Mouse (Mus musculus): ENCODE measurements at regions not wholly inside any gene's neighbourhood (a gene's known extent, or its start where the extent isn't known, plus 50 kb on each side); places are given as distances from the start of the nearest gene placed in this dataset.

- Histone ChIP-seq H3K9me3 (ENCODE audit: control insufficient read depth, low read length) (no peaks in the 10 kb centered on the region), H3K4me1 (ENCODE audit: control insufficient read depth, insufficient read depth, low read length) (no peaks in the 10 kb centered on the region), H3K36me3 (ENCODE audit: control insufficient read depth, insufficient read depth, low read length) (no peaks in the 10 kb centered on the region), H3K27ac (replicated peaks; ENCODE audit: low read depth, low read length) (no peak overlapping the region), H3K4me2 (replicated peaks; ENCODE audit: low read depth, low read length, severe bottlenecking) (no peak overlapping the region), H3K9ac (ENCODE audit: low read depth, low read length, severe bottlenecking) (no peak overlapping the region), H3K4me3 (replicated peaks; ENCODE audit: low read length) (no peak overlapping the region), H3K27me3 (ENCODE audit: control insufficient read depth, insufficient read depth, low read length) (no peaks in the 10 kb centered on the region)
- no peak for TF ChIP-seq POLR2A (IDR thresholded peaks at IDR 0.05; ENCODE audit: borderline replicate concordance, extremely low read depth, insufficient read depth, insufficient read length)
- DNase-seq (ENCODE audit: low spot score) (no peak), ATAC-seq (ENCODE audit: low FRiP score, low read depth) (no peak)
- 55% methylated on average over 5 of the region's 5 CpGs for WGBS
Observed at GRCm38 (mm10) chr6:117416461-117416860, 248.1 kb downstream of the Cxcl12 start.

DNA sequence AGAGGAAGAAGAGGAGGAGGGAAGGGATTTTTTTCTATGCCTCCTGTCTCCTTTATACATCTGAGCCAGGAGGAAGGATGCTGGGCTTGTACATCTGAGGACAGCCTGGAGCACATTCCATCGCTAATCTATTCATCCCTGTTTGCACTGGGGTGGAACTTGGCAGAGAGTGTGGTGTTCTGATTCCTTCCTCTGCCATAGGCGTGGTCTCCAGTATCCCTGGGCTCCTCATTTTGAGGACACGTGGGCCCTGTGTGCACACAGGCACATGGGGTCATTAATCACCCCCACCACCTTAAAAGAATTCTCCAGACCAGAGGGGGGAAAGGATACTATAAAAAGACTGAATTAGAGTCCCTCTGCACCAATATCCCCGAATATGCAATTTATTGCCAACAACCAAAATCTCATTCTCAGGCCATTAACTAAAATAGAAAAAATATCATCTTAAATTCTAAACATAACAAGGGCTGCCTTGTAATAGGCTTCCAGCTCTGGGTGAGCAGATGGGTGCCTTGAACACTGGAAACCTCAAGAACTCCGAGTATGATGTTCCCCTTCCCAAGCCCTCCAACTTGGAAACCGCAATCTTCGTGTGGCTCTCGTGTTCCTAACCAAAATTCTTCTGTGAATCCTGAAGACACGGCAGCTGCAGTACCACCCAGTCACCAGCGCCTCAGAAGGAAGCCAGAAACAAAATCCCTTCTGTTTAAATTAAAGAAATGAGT is 254.7 kb downstream of the Cxcl12 start:
- DNase-seq (ENCODE audit: low spot score), result peak; percentile 63
- no peak for TF ChIP-seq POLR2A (IDR thresholded peaks at IDR 0.05; ENCODE audit: borderline replicate concordance, extremely low read depth, insufficient read depth, insufficient read length)
- Histone ChIP-seq H3K4me3 (replicated peaks; ENCODE audit: low read length) (no peak overlapping the region), H3K4me2 (replicated peaks; ENCODE audit: low read depth, low read length, severe bottlenecking) (no peak overlapping the region), H3K27me3 (ENCODE audit: control insufficient read depth, insufficient read depth, low read length) (no peaks in the 10 kb centered on the region), H3K36me3 (ENCODE audit: control insufficient read depth, insufficient read depth, low read length) (no peaks in the 10 kb centered on the region), H3K27ac (replicated peaks; ENCODE audit: low read depth, low read length) (no peak overlapping the region), H3K4me1 (ENCODE audit: control insufficient read depth, insufficient read depth, low read length) (peaks cover 16% of the 10 kb centered on the region), H3K9me3 (ENCODE audit: control insufficient read depth, low read length) (no peaks in the 10 kb centered on the region), H3K9ac (ENCODE audit: low read depth, low read length, severe bottlenecking) (no peak overlapping the region)
- 40% methylated on average over 10 of the region's 10 CpGs for WGBS
- peak; percentile 86 for ATAC-seq (ENCODE audit: low FRiP score, low read depth)

GRCm38 (mm10) chr6:117426363-117426762 is 258.0 kb downstream of the Cxcl12 start:
- H3K36me3 ChIP-seq (ENCODE audit: control insufficient read depth, insufficient read depth, low read length), result no peaks in the 10 kb centered on the region
- DNase-seq (ENCODE audit: low spot score), result no peak

GRCm38 (mm10) chr6:117427351-117428142 is 259.2 kb downstream of the Cxcl12 start:
- WGBS, result 31% methylated on average over 12 of the region's 12 CpGs
- no peak for TF ChIP-seq POLR2A (IDR thresholded peaks at IDR 0.05; ENCODE audit: borderline replicate concordance, extremely low read depth, insufficient read depth, insufficient read length)
- no peak overlapping the region for H3K9ac ChIP-seq (ENCODE audit: low read depth, low read length, severe bottlenecking)
- no peak overlapping the region; the same call in 1 of the 2 replicates for H3K27ac ChIP-seq (replicated peaks; ENCODE audit: low read depth, low read length)
- DNase-seq (ENCODE audit: low spot score) (peak; percentile 32), ATAC-seq (ENCODE audit: low FRiP score, low read depth) (peak; percentile 12)
- no peaks in the 10 kb centered on the region for H3K27me3 ChIP-seq (ENCODE audit: control insufficient read depth, insufficient read depth, low read length)
- no peaks in the 10 kb centered on the region for H3K36me3 ChIP-seq (ENCODE audit: control insufficient read depth, insufficient read depth, low read length)
- no peak overlapping the region for H3K4me2 ChIP-seq (replicated peaks; ENCODE audit: low read depth, low read length, severe bottlenecking)
- H3K9me3 ChIP-seq (ENCODE audit: control insufficient read depth, low read length), result no peaks in the 10 kb centered on the region
- H3K4me1 ChIP-seq (ENCODE audit: control insufficient read depth, insufficient read depth, low read length), result peaks cover 30% of the 10 kb centered on the region
- no peak overlapping the region for H3K4me3 ChIP-seq (replicated peaks; ENCODE audit: low read length)

More at GRCm38 (mm10) chr6:117426363-117426762, 258.0 kb downstream of the Cxcl12 start:
- Histone ChIP-seq H3K27ac (replicated peaks; ENCODE audit: low read depth, low read length) (no peak overlapping the region), H3K4me2 (replicated peaks; ENCODE audit: low read depth, low read length, severe bottlenecking) (no peak overlapping the region), H3K9me3 (ENCODE audit: control insufficient read depth, low read length) (no peaks in the 10 kb centered on the region), H3K4me1 (ENCODE audit: control insufficient read depth, insufficient read depth, low read length) (peaks cover 27% of the 10 kb centered on the region), H3K27me3 (ENCODE audit: control insufficient read depth, insufficient read depth, low read length) (no peaks in the 10 kb centered on the region), H3K4me3 (replicated peaks; ENCODE audit: low read length) (no peak overlapping the region), H3K9ac (ENCODE audit: low read depth, low read length, severe bottlenecking) (no peak overlapping the region)
- no peak for ATAC-seq (ENCODE audit: low FRiP score, low read depth)
- WGBS, result 88% methylated on average over 5 of the region's 5 CpGs
- TF ChIP-seq POLR2A (IDR thresholded peaks at IDR 0.05; ENCODE audit: borderline replicate concordance, extremely low read depth, insufficient read depth, insufficient read length), result no peak

- H3K4me2 ChIP-seq (replicated peaks; ENCODE audit: low read depth, low read length, severe bottlenecking), result no peak overlapping the region
- 43% methylated on average over 11 of the region's 11 CpGs for whole genome bisulfite sequencing
- H3K9ac ChIP-seq (ENCODE audit: low read depth, low read length, severe bottlenecking), result no peak overlapping the region
- H3K4me3 ChIP-seq (replicated peaks; ENCODE audit: low read length), result no peak overlapping the region
- ATAC-seq (ENCODE audit: low FRiP score, low read depth), result no peak
- H3K27ac ChIP-seq (replicated peaks; ENCODE audit: low read depth, low read length), result no peak overlapping the region
- peaks cover 23% of the 10 kb centered on the region for H3K4me1 ChIP-seq (ENCODE audit: control insufficient read depth, insufficient read depth, low read length)
- H3K9me3 ChIP-seq (ENCODE audit: control insufficient read depth, low read length), result no peaks in the 10 kb centered on the region
- no peak for DNase-seq (ENCODE audit: low spot score)
- H3K36me3 ChIP-seq (ENCODE audit: control insufficient read depth, insufficient read depth, low read length), result no peaks in the 10 kb centered on the region
- TF ChIP-seq POLR2A (IDR thresholded peaks at IDR 0.05; ENCODE audit: borderline replicate concordance, extremely low read depth, insufficient read depth, insufficient read length), result no peak
- no peaks in the 10 kb centered on the region for H3K27me3 ChIP-seq (ENCODE audit: control insufficient read depth, insufficient read depth, low read length)
Observed at GRCm38 (mm10) chr6:117428441-117428840, 260.1 kb downstream of the Cxcl12 start.

All from limb, embryonic 14.5 days (tissue).